Mouse (Mus musculus): Measurements from ENCODE around the gene Tm7sf2.

Gene Tm7sf2

GRCm38 (mm10) chr19:6069851-6070250 lies 1.7 kb upstream of the Tm7sf2 start:
- no peak for DNase-seq (ENCODE audit: low read depth, low spot score)

DNA sequence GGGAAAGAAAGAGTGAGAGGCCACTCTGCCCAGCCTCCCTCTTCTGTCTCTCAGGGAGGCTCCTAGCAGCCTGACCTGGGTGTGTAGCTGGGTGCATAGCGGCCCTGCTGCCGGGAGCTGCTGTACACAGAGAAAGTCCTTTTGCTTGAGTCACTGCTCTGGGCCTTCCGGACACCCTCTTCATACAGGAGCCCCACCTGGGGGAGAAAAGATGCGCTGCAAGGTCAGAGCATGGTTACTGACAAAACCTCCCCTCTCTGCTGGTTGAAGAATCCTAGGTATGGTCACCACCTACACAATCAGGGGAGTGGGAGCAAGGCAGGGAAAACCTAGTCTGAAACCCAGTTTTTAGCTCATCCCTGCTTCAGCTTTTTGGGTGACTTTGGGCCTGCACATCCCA lies 778 bp upstream of the Tm7sf2 start:
- peak; percentile 73 for DNase-seq (ENCODE audit: low read depth, low spot score)

- peak; percentile 87 for DNase-seq (ENCODE audit: low read depth, low spot score)
These were observed 1.0 kb downstream of the Tm7sf2 start for GRCm38 (mm10) chr19:6067011-6067723.

DNA sequence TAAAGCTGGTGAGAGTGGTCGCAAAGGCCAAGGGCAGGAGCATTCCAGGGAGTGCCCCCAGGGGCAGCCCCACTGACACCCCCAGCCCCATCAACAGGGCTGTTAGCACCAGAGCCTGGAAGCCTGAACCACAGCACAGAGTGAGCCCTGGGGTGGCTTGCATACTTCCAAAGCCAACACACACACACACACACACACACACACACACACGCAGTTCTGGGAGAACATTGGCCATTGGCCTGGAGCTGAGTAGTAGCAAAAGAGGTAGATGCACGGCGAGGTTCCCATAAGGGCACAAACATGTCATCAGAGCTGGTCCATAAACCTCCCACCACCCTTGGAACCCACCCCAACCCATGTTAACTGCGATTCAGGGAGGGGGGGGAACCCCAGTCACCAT lies 1.6 kb downstream of the Tm7sf2 start:
- DNase-seq (ENCODE audit: low read depth, low spot score): no peak

- DNase-seq (ENCODE audit: low read depth, low spot score): no peak
These were observed 5.1 kb downstream of the Tm7sf2 start for GRCm38 (mm10) chr19:6063081-6063480.

DNA sequence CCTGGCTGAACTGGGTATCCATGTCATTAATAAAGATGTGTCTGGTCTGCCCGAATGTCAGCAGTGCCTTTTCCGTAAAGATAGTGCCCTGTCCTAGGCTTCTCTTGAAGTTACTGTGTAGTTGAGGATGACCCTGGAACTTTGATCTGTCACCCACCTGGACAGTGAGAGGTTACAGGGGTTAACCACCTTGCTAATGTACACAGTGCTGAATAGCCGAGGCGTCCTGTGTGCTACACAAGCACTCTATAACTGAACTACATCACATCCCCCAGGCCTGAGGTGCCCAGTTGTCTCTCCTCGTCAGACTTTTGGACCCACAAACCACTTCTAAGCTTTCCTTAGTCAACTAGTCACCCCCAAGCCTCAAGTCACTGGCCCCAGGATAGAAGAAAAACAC lies 5.8 kb downstream of the Tm7sf2 start:
- DNase-seq (ENCODE audit: low read depth, low spot score): no peak

DNA sequence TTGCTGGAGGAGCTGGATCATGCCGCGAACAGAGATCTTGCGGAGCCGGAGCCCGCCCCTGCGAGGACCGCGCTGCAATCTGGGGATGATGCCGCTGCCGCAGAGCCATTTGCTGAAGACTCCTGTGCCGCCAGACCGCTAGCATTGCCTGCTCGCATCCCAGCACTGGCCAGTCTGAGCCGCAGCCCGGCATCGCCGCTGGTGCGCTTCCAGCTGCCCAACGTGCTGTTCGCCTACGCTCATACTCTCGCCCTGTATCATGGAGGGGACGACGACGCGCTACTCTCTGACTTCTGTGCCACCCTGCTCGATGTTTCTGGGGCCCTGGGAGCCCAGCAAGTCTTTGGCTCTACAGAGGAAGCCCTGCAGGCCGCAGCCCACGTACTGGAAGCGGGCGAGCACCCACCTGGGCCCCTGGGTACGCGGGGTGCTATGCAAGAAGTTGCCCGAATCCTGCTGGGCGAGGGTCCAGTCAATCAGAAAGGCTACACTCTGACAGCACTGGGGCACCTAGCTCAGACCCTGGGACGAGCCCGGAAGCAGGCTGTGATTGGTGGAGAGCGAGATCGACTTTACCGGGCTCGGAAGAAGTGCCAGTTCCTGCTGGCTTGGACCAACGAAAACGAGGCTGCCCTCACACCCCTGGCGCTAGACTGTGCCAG lies 6.4 kb downstream of the Tm7sf2 start:
- peak; percentile 75 for DNase-seq (ENCODE audit: low read depth, low spot score)

GRCm38 (mm10) chr19:6061021-6061533 lies 7.1 kb downstream of the Tm7sf2 start, which contains the start of gene Znhit2:
Znhit2 (plus strand) TSS chr19:6061192.
- peak; percentile 99 for DNase-seq (ENCODE audit: low read depth, low spot score)

DNA sequence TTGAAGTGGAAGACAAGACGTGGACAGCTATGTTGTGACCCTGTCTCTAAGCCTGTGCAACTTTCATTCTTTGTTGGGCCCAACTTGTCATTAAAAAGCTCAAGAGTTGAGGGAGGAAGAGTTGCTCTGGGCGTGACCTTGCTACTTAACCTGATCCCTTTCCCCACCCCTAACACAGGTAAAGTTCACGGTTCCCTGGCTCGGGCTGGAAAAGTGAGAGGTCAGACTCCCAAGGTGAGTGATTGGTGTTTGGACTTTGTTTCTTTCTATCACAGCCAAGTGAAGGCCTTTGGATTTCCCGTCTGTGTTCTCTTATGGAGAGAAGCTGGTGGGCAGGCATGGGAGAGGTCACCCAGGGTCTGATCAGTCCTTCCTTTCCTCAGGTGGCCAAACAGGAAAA lies 9.2 kb downstream of the Tm7sf2 start:
- no peak for DNase-seq (ENCODE audit: low read depth, low spot score)

DNA sequence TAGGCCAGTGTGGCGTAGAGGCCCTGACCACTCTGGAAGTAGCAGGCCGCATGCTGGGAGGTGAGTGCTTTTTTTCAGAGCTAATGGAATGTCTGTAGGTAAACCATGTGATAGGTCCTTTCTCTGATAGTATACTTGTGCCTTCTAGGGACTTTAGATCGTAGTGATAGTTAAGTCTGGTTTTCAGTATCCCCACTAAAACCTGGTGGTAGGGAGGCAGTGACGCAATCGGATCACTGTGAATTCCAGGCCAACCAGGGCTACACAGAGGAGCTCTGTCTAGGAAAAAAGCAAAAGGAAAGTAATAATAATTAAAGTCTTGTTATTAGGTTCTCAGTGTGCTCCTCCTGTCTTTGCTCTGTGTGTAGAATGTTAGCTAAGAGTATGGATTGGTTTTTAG lies 9.7 kb downstream of the Tm7sf2 start:
- peak; percentile 39 for DNase-seq (ENCODE audit: low read depth, low spot score)

DNA sequence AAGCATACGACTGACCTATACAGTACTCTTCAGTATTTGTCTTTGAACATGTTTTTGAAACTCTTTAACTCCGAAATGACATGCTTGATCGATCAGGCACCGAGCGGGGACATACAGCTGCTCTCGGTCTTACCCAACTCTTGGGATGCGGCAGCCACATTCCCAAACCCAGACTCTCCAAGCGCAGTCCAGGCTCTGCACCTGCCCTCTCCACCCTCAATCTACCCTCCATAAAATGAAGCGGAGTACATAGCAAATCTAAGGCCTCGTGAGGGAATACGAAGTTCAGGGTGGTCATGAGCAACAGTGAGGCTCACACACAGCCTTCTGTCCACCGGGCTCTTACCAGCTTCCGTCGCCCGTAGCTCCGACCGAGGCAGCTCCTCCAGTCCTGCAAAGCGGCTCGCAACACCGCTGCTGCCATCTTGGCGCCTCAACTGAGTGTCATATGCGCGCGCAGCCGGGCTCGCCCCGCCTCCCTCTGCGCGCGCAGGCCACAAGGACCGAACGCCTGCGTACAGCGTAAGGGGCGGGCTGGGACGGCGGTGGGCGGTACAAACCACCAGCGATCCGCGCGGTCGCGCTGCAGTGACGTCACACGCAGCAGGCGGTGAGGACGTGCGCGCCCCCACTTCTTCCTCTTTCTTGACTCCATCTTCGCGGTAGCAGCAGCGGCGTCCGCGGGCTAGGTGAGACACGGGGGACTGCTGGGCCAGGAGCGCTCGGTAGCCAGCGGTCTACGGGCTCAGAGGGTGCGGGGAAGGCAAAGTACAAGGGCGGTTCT lies 10.7 kb downstream of the Tm7sf2 start, which contains the start of the genes Mrpl49 and Fau:
Gene Mrpl49 (minus strand): TSS at position 473 of the 784 bp plus-strand sequence.
Gene Fau (plus strand): TSS at position 532 of the 784 bp plus-strand sequence.
- peak; percentile 97 for DNase-seq (ENCODE audit: low read depth, low spot score)

DNA sequence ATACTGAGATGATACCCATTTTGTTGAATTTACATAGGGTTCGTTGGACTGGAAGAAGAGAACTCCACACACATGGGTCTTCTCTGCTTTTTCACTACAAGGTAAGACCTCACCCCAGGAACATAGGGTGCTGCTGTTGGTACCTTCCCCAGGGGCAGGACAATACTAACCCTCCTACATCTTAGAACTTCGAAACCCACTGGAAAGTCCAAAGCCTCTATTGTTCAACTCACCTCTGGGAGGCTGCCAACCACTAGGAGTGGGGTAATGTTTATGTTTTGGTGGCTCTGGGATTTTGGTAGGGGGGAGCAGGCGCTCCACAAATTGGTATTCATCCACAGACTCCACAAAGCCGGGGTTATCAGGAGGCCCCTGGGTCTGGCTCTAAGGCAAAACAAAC lies 11.5 kb downstream of the Tm7sf2 start:
- no peak for DNase-seq (ENCODE audit: low read depth, low spot score)

- DNase-seq (ENCODE audit: low read depth, low spot score): peak; percentile 55
These were observed 13.9 kb downstream of the Tm7sf2 start for GRCm38 (mm10) chr19:6054296-6054695.

- DNase-seq (ENCODE audit: low read depth, low spot score): no peak
These were observed 15.7 kb downstream of the Tm7sf2 start for GRCm38 (mm10) chr19:6052516-6052915.

DNA sequence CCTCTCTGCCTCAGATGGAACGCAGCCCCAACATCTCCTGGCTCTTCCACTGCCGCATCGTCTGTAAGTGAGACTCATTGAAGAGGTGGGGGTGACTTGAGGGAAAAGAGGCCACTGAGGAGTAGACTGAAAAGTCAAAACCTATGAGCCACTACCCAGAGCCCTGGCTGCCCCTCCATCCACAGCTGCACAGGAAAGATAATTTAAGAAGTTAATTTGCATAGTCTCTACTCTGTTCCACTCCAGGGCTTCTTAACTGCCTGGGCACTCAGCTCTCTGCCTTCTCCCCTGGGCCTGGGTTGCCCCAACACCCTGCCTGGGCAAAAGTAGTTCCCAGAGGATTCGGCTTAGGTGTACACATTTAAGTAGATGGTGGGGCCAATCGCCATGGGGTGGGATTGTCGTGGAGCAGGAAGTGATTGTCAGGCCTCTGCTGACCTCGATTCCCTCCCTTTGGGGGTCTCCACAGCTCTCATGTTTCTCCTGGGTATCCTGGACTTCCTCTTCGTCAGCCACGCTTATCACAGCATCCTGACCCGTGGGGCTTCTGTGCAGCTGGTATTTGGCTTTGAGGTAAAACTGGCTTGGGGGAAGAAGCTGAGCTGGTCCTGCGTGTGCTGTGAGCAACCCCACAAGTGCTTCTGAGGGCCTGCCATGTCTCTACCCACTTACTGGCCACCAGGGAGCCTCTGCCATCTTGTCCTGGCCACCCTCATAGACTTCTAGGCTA lies 19.3 kb downstream of the Tm7sf2 start:
- no peak for DNase-seq (ENCODE audit: low read depth, low spot score)

- no peak for DNase-seq (ENCODE audit: low read depth, low spot score)
These were observed 20.3 kb downstream of the Tm7sf2 start for GRCm38 (mm10) chr19:6047899-6048166.

DNA sequence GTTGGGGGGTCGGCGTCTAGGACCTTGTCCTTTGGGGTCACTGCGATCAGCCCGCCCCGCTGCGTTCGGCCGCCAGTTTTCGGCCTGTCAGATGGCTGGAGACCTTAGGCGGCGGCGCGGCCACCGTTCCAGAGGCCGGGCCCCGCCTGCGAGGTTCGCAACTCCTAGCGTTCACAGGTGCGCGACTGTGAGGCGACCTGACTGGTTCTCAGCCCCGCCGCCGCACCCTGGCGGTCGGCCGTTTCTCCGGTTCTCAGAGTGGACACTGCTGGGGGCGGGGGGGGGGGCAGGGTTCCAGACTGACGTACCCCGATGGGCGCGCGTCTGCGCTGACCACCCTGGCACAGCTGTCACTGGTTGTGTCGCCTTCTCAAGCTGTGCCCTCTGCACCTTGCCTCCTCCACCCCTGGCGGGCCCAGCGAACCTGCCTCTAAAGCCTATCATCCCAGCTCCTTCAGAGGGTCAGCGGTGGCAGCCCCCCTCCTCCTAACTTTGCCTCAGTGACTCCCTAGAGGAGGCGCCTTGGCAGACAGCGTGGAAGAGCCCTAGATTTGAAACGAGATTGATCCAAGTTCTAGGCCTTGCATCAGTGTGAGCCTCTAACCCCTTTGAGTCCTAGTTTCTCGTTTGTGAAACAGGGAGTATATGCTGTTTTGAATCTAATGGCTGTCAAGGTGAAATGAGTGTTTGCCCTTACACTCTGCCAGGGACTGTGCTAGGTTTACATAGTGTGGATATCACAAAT lies 20.8 kb downstream of the Tm7sf2 start:
- no peak for DNase-seq (ENCODE audit: low read depth, low spot score)

DNA sequence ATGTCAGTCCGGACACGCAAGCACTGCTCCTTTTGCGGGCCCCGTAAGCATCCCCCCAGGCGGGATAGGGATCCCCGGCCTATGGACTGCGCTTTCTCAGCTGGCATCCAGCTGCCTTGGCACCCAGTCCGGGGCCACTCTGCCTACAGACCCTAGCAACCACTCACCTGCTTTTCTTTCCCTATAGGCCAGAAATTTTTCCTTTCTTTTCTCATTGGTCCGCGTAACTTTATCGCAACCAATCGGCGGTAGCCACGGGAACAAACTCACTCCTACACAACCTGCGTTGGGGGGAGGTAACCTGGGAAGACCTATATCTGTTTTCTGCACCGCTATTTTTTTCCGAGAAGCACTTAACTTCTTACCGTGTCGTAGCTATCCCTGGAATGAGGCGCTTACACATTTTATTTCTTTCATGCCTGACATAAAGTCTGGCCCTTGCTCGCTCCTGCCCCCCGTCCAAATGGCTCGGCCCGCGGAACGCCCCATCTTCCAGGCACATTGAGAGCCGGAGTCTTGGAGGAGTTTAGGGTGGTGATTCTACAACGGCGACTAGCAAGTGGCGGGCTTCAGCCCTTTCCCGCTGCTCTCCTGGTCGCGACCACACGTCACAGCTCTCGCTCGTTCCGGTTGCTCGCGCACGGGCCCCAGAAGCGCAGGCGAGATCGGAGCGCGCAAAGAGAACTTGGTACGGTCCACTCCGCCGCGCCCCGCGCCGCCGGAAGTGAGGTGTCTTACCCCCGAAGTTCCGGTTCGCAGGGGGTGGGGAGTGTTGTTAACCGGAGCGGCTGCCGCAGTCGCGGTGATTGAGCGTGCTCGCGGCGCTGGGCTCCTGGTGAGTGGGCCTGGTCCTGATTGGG lies 21.6 kb downstream of the Tm7sf2 start, which contains the start of gene Syvn1:
Gene Syvn1 (plus strand): TSS at position 283 of the 860 bp plus-strand sequence.
- DNase-seq (ENCODE audit: low read depth, low spot score): peak; percentile 98

DNA sequence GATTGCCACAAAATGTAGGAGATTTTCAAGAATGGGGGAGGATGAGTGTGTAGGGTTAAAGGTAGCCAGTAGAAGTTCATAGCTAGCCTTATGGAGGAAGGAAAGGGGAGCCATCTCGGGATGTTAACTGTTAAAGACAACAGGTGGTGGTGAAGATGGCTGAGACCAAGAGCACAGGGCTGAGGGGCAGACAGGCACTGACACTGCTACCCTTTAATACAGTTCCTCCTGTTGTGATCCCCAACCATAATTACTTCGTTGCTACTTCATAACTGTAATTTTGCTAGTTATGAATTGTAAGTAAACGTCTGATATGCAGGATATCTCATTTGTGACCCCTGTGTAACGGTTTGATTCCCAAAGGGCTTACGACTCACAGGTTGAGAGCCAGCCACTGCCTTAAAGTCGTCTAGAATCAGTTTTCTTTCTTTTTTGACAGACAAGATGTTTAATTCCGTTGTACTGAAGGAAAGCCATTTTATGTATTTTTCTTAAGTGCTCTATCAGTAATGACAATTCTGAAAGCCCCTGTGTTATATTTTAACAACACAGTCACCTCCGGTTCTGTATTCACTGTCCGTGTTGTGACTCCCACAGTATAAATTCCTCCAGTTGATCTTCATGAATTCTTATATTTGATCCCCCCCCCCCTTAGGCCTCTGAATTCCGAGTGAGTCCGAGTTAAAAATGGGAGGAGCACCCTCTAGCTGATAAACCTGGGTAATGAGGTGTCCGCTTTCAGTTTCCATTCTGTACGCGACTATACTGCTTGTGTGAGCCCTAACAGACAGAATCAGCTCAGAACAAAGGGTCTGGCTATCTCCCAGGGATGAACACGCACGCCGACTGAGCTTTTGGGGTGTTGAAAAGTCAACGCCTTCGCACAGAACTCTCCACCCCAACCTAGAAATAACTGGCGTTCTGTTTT lies 22.5 kb downstream of the Tm7sf2 start:
- peak; percentile 49 for DNase-seq (ENCODE audit: low read depth, low spot score)

Measured in 3T3-L1 (cell line).